Mouse (Mus musculus) Patski (cell line): ENCODE results near the gene Tmtc2. TPM values are rescaled to one million over a fixed set of nuclear protein-coding genes. Genes with fewer than 3 reads are reported as not detected.
"Not testable (repeated sequence)": the region's sequence is repeated elsewhere in the genome, so short reads cannot be mapped to it uniquely, and the experiment has no call there.

Experiments used
- ATAC-seq: fragments of 100-300 bp; one replicate; pipeline ENCODE4 v1.8.0; 2021
- CTCF ChIA-PET: fragments of 350-600 bp; sonication (Branson Sonifier 250); formaldehyde crosslinking; loops from one replicate; lab custom pipeline; 2022; ENCODE audit warnings: inconsistent platforms; lab: Charles Lee
- POLR2A ChIA-PET: fragments of 350-600 bp; sonication (Branson Sonifier 250); formaldehyde crosslinking; loops from one replicate; lab custom pipeline; 2022; ENCODE audit warnings: antibody characterized with exemption, inconsistent platforms; lab: Charles Lee
- DNase-seq: peaks from one replicate; pipeline ENCODE4 v3.0.0-alpha.2; 2011; ENCODE audit warnings: low read depth, low spot score
- H3K27me3 ChIP-seq: fragments of 371-371 bp; one replicate; pipeline ENCODE4 v1.5.1; 2021
- CTCF ChIP-seq: fragments of 100-300 bp; IDR thresholded peaks from one replicate; pipeline ENCODE4 v1.5.1; 2021
- in situ Hi-C: fragments of 300-500 bp; cut with MboI; formaldehyde crosslinking; loops from 3 replicates; pipeline ENCODE4 v1.11.1; 2018; ENCODE audit warnings: low pct_unique_long_range_greater_than_20kb, mixed read lengths
- polyA plus RNA-seq: library from polyadenylated mRNA; unstranded; gene quantifications from one replicate; pipeline ENCODE4 v1.2.3, GENCODE M21; 2021

Gene Tmtc2
- polyA plus RNA-seq, 1 experiment from 2014 or later: 0.77 TPM

DNA sequence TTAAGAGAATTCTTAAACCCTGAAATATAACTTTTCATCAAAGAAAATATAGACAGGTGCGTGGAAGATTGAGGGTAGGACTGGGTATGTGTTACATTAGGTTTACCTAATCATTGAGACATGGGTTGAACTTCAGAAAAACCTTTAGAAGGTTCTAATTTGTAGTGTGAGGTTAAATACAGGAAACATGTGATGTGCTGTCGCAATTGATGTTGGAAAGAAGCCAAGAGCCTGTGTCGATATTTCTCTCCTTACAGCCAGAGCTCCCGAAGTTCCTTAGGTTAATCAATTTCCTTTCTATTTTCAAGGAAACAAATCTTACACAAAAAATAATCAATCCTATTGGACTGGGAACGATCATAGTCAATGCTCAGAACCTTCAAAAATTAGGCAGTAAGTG lies 261.3 kb downstream of the Tmtc2 start:
- no peak for DNase-seq
- POLR2A ChIA-PET: no interaction called here
- in situ Hi-C loops: no loop called here
- CTCF ChIA-PET: no interaction called here
- no peak for TF ChIP-seq CTCF
- H3K27me3 ChIP-seq: no peaks in the 10 kb centered on the region
- ATAC-seq: no peak

DNA sequence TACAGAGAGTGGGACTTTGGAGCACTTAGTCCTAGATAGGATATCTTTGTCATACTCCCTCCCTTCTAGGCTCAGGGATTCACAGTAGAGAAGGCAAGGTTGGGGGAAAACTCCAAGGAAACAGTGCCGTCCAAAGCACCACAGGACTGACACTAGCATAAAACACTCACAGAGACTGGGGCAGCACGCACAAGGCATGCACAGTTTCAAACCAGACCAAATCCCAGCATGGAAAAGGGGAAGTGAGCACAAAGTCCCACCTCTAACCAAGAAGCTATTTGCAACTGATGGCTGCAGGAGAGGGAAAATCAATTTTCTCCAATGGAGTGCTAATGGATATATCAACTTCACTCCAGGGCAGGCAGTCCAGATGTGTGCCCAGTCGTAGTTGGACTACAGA lies 276.7 kb downstream of the Tmtc2 start:
- ChIA-PET POLR2A (no interaction called here), CTCF (no interaction called here)
- TF ChIP-seq CTCF: no peak
- H3K27me3 ChIP-seq: no peaks in the 10 kb centered on the region
- no peak for DNase-seq
- in situ Hi-C loops: no loop called here
- ATAC-seq: no peak

DNA sequence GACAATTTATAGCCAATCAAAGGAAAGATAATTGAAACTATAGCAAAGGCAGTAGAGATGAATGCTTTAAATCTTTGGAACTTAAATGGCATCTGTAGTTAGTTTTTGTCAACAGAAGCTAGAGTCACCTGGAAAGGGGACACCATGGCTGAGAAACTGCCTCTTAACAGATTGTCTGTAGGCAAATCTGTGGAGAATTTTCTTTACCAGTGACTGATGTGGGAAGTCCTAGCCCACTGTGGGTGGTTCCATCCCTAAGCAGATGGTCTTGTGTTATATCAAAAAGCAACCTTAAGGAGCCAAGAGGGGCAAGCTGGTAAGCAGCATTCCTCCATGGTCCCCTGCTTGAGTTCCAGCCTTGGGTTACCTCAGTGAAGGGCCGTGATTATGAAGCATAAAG lies 281.3 kb downstream of the Tmtc2 start:
- in situ Hi-C loops: no loop called here
- DNase-seq (no peak), ATAC-seq (no peak)
- POLR2A ChIA-PET: no interaction called here
- TF ChIP-seq CTCF: no peak
- no peaks in the 10 kb centered on the region for H3K27me3 ChIP-seq
- CTCF ChIA-PET: interaction anchor here (0.8 kb wide), 1 partner anchor 90 kb away, joined by 3 read pairs; no protein-coding TSS in a partner anchor

DNA sequence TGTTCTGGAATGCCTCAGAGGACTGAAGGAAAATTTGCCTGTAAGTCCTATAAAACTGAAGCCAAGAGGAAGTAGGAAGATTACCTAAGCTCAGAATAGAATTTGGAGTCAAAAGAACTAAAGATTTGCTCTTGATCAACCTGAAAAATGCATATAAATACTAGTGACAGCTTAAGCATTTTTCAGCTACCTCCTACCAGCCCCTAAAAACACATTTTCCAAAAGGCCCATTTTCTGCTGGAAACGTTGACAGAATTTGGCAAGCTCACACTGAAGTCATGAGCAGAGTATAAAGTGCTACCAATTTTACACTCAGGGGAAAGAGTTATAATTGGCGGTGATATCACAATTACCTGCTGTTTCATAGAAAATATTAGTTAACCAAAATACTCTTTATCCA lies 285.8 kb downstream of the Tmtc2 start:
- TF ChIP-seq CTCF: no peak
- ChIA-PET POLR2A (no interaction called here), CTCF (interaction anchor here (0.8 to 1.7 kb wide), 3 partner anchors 16 to 32 kb away, joined by 3 to 4 read pairs (median 3); no protein-coding TSS in a partner anchor)
- in situ Hi-C loops: no loop called here
- H3K27me3 ChIP-seq: no peaks in the 10 kb centered on the region
- ATAC-seq (no peak), DNase-seq (no peak)

GRCm38 (mm10) chr10:105287575-105287974 lies 286.7 kb downstream of the Tmtc2 start:
- DNase-seq (no peak), ATAC-seq (no peak)
- in situ Hi-C loops: no loop called here
- CTCF ChIA-PET: interaction anchor here (1.0 to 1.3 kb wide), 2 partner anchors 13 to 21 kb away, joined by 3 read pairs; no protein-coding TSS in a partner anchor
- no peaks in the 10 kb centered on the region for H3K27me3 ChIP-seq
- TF ChIP-seq CTCF: no peak
- POLR2A ChIA-PET: no interaction called here

- no peaks in the 10 kb centered on the region for H3K27me3 ChIP-seq
- ATAC-seq (no peak), DNase-seq (no peak)
- in situ Hi-C loops: no loop called here
- POLR2A ChIA-PET: no interaction called here
- no peak for TF ChIP-seq CTCF
- CTCF ChIA-PET: interaction anchor here (1.0 kb wide), 1 partner anchor 13 kb away, joined by 3 read pairs; no protein-coding TSS in a partner anchor
Observed at GRCm38 (mm10) chr10:105287064-105287463, 287.2 kb downstream of the Tmtc2 start.

DNA sequence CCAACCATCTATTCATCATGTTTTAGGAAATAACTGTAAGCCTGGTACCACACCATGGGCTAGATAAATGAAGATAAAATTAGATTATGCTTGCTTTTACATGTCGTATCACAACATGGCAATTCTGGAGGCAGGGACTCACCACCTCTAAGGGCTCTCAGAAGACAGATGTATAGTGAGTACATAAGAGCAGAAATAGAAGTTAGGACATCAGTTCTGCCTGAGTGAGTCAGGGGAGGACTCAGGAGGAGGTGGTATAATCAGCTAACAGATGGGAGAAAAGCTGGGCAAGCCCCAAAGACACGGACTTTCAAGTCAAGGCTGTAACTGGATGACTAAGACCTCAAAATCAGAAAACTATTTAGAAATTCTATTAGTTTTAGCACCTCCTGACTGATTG lies 288.0 kb downstream of the Tmtc2 start:
- CTCF ChIA-PET: no interaction called here
- H3K27me3 ChIP-seq: no peaks in the 10 kb centered on the region
- ATAC-seq (no peak), DNase-seq (no peak)
- in situ Hi-C loops: no loop called here
- no peak for TF ChIP-seq CTCF
- POLR2A ChIA-PET: no interaction called here

- H3K27me3 ChIP-seq: no peaks in the 10 kb centered on the region
- in situ Hi-C loops: no loop called here
- ChIA-PET POLR2A (no interaction called here), CTCF (no interaction called here)
- no peak for TF ChIP-seq CTCF
- ATAC-seq (no peak), DNase-seq (no peak)
Observed at GRCm38 (mm10) chr10:105284171-105284570, 290.1 kb downstream of the Tmtc2 start.

GRCm38 (mm10) chr10:105280933-105281332 lies 293.3 kb downstream of the Tmtc2 start:
- in situ Hi-C loops: no loop called here
- TF ChIP-seq CTCF: no peak
- ChIA-PET POLR2A (no interaction called here), CTCF (no interaction called here)
- ATAC-seq: no peak
- DNase-seq: no peak
- no peaks in the 10 kb centered on the region for H3K27me3 ChIP-seq

DNA sequence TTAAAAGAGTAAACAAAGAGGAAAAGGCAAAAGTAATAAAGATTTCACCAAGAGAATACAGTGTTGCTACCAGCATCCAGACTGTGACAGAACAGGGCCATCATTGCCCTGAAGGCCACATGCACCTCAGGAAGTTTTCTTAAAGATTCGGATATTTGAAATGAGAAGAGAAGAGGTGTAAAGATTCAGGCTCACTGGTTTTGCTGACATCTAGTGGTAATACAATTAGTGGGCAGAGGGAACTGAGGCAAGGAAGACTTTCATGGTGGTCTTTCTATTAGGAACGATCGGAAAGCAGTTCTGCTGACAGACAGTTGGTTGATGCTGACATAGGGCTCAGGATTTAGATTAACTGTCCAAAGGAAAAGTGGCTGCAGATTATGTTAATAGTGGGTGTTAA lies 314.2 kb downstream of the Tmtc2 start:
- DNase-seq: no peak
- ATAC-seq: no peak
- H3K27me3 ChIP-seq: no peaks in the 10 kb centered on the region
- ChIA-PET CTCF (no interaction called here), POLR2A (no interaction called here)
- in situ Hi-C loops: no loop called here
- no peak for TF ChIP-seq CTCF

DNA sequence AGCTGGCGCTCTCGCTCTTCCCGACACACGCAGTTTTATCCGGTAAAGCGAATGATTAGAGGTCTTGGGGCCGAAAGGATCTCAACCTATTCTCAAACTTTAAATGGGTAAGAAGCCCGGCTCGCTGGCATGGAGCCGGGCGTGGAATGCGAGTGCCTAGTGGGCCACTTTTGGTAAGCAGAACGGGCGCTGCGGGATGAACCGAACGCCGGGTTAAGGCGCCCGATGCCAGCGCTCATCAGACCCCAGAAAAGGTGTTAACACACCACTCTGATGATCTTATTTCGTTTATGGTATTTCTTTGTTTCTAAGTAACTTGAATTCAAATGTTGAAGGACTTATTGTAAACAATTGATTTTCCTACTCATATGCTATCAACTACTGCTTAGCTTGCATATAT lies 336.0 kb downstream of the Tmtc2 start:
- peak; percentile 13 for DNase-seq
- POLR2A ChIA-PET, H3K27me3 ChIP-seq, CTCF ChIA-PET, ATAC-seq, in situ Hi-C loops: not testable (repeated sequence)

DNA sequence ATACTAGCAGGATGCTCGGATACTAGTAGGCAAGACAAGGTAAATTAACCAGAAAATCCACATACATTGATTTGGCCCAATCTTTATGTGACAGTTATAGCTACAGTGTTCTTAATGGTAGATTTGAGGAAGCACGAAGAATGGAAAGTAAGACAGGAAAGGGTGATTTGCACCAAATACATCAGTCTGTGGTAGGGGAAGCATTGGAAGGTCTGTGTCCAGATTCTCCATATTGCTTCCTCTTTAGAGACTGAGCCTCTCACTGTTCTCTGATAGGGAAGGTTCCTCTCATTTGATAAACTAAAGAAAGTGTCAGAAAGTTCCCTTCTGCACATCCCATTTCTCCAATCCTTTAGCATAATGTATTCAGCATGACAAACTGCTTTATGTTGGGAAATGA lies 341.4 kb downstream of the Tmtc2 start:
- CTCF ChIA-PET: interaction anchor here (1.3 kb wide), 1 partner anchor 8 kb away, joined by 3 read pairs; no protein-coding TSS in a partner anchor
- ATAC-seq (no peak), DNase-seq (no peak)
- TF ChIP-seq CTCF: no peak
- no peaks in the 10 kb centered on the region for H3K27me3 ChIP-seq
- POLR2A ChIA-PET: no interaction called here
- in situ Hi-C loops: no loop called here
